ENCODE assay signal across 8 mouse cellular contexts in the genomic region with DNA sequence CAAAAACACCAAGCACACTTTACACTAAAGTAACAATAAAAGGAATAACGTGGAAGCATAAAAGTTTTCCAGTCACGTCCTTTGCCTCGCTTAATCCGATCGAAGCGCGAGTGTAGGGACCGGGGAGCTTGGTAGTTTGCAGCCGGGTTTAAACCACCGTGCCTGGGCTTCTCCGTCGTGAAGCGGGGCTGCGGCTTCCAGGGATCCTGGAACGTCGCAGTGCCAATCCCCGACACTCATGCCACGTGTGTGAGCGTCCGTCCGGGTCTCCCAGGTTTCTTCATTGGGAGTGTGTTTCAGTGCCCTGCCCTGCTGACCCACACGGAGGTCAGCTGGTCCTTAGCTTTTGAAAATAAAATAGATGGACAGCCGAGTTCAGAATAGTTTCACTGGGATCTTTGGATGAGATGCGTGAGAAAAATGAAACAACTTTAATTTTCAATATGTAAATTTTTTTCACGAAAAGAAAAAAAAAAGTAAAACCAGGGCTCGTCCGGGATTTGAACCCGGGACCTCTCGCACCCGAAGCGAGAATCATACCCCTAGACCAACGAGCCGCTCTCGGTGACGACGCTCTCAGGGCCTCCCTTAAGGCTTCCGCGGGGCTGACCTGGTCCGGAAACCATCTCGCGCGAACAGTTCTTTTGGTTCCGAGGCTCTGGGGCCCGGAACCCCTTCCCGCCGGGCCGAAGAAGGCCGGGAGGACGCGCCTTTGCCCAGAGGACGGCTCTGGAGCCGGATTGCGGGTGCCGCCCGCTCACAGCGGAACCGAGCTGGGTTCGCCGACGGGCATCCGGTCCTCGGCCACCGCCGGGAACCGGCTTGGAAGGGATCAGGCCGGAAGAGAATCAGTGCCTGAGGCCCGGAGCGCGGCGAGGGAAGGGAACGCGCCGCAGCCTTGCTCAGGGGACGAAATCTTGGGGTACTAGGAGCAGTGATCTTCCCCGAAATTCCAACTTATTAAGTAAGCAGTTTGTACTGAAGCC. TPM values are rescaled to one million over a fixed set of nuclear protein-coding genes. Genes with fewer than 3 reads are reported as not detected.
A peak's percentile ranks its signal among the peaks of the same experiment; 100 is the strongest.
DNase-seq lines count a peak whose midpoint lies in the region; ATAC-seq and TF ChIP-seq lines count a peak whose summit lies in the region.

No protein-coding gene starts in this region.

- no peak for TF ChIP-seq CTCF in cortical plate, adult 2 months (IDR thresholded peaks at IDR 0.05; ENCODE audit: extremely low read depth, insufficient read depth, low read length)

- 0 out of 2 replicates have a peak, but pooled peaks have one; percentile 23 for TF ChIP-seq POLR2A in cortical plate, adult 2 months (IDR thresholded peaks at IDR 0.05; ENCODE audit: extremely low read depth, insufficient read depth, low read length)

- peak; percentile 75 for ATAC-seq in activated CD4-positive, CD25-positive, alpha-beta regulatory T cell, adult 4 months
- ATAC-seq in megakaryocyte, adult 5-6 weeks (ENCODE audit: poor library complexity, severe bottlenecking): peak; percentile 75

- peak overlapping the region; percentile 91 for H3K4me3 ChIP-seq in cortical plate, adult 2 months (ENCODE audit: insufficient read depth, low read length)

- DNase-seq in gastrocnemius, adult 8-10 months (ENCODE audit: low spot score in 2 of 2): peak; percentile 77 to 83
- DNase-seq in hindlimb bud, embryonic 11.5 days (ENCODE audit: extremely low spot score, low read depth, low spot score): peak; percentile 71
- peak; percentile 81 to 98 for DNase-seq in left cerebral cortex, adult 8-10 months (ENCODE audit: low spot score in 2 of 2)
- DNase-seq in right cerebral cortex, adult 18-20 months: peak; percentile 89
- DNase-seq in urinary bladder, postnatal 10 days (ENCODE audit: low spot score): peak; percentile 71

- no peaks in the 10 kb centered on the region for H3K4me1 ChIP-seq in cortical plate, adult 2 months (ENCODE audit: control insufficient read depth, insufficient read depth, low read length)

- H3K27ac ChIP-seq in cortical plate, adult 2 months (ENCODE audit: insufficient read depth, low read length): peak overlapping the region; percentile 98

RNA-seq across cellular contexts. Expression of gene Mpzl1, which starts 7.7 kb away (rescaled TPM):
- polyA plus RNA-seq in activated CD4-positive, CD25-positive, alpha-beta regulatory T cell, adult 4 months (2017; shearing (Covaris generic)): 1 to 10 TPM in 1 of 2 experiments, not detected in 1; 1.4 TPM
- polyA plus RNA-seq in cortical plate, adult 2 months (2012; rRNA removed): 41.8 and 43.7 TPM in 2 replicates
- 1 to 10 TPM; 5.1 to 6.1 (median 6.0) TPM for total RNA-seq in gastrocnemius, adult 8-10 months (2022)
- total RNA-seq in left cerebral cortex, adult 8-10 months (2022): 10 to 100 TPM; 25.9 to 34.9 (median 28.8) TPM
- total RNA-seq in megakaryocyte, adult 5-6 weeks (2015): 1.3 and 2.1 TPM in 2 replicates
- 0.22 and 3.1 TPM in 2 replicates for total RNA-seq in megakaryocyte, adult 5-6 weeks (2017)

Comparison
In these comparisons a context has a peak if more than half of its experiments do, and no peak if none do; other contexts are left out.
1. Peak in every context shown above with its lines: DNase-seq, ATAC-seq, H3K4me3 ChIP-seq and H3K27ac ChIP-seq.